In the genomic region with DNA sequence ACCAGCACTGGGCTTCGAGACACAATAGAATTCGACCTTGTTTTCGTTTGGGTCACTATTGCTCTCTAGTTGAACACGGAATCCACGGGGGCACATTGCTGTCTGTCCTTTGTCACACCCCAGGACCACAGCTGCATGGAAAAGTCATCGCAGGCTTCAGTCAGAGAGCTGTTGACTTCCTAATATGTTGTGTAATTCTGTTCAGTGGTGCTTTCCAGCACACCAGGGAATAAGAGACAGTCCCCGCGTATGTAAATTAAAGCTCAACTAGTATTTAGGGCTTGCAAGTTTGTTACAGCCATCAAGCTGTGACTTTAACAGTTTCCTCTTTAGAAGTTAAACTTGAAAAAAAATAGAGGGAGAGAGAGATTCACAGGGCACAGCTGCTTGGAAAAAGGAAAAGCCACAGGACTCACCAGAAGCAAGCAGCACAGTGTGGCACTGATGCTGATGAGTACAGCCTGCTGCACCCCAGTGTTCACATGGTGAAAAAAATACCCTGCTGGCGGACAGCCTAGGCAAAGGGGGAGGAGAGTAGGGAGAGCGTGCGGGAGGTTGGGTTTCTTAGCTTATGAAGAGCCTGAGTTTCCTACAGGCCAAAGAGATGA, we compare ENCODE assay signal across 9 mouse cellular contexts. TPM values are rescaled to one million over a fixed set of nuclear protein-coding genes. Genes with fewer than 3 reads are reported as not detected.
DNase-seq lines count a peak whose midpoint lies in the region; ATAC-seq lines count a peak whose summit lies in the region.
"Had no signal": no experiment of that assay in that cellular context is flagged by ENCODE, and none has a peak within 500 bp of the region (broad histone marks: within the 10 kb centered on the region; RNA-seq: fewer than 3 reads in every experiment).

No protein-coding gene starts in this region.

- 38% methylated on average over 11 of the region's 11 CpGs for WGBS in midbrain, embryonic 15.5 days
- 51% methylated on average over 11 of the region's 11 CpGs for WGBS in midbrain, embryonic 11.5 days
- 22% methylated on average over 11 of the region's 11 CpGs for WGBS in liver, embryonic 13.5 days (ENCODE audit: insufficient replicate concordance)

- H3K9ac ChIP-seq in midbrain, embryonic 15.5 days, result no peak overlapping the region
- H3K9ac ChIP-seq in midbrain, embryonic 11.5 days (ENCODE audit: low read length), result no peak overlapping the region
- H3K9ac ChIP-seq in liver, embryonic 13.5 days, result no peak overlapping the region
- H3K9ac ChIP-seq: liver, embryonic 14.5 days had no signal

- no peaks in the 10 kb centered on the region for H3K36me3 ChIP-seq in midbrain, embryonic 15.5 days (replicated peaks)
- H3K36me3 ChIP-seq in midbrain, embryonic 11.5 days (ENCODE audit: control insufficient read depth, insufficient read depth, low read length), result no peaks in the 10 kb centered on the region
- H3K36me3 ChIP-seq in liver, embryonic 13.5 days, result no peaks in the 10 kb centered on the region

- DNase-seq in midbrain, embryonic 11.5 days (ENCODE audit: low spot score, missing footprints), result no peak
- DNase-seq in cerebellum, adult 18-20 months, result peak; percentile 33 to 41
- peak; percentile 90 for DNase-seq in gastrocnemius, postnatal 25 days
- DNase-seq in kidney, postnatal 4 days, result peak; percentile 73 to 79
- DNase-seq in liver, embryonic 13.5 days, result no peak
- DNase-seq in right cerebral cortex, postnatal 10 days (ENCODE audit: low spot score in 2 of 2), result peak; percentile 83 to 85

- H3K4me2 ChIP-seq in midbrain, embryonic 15.5 days, result no peak overlapping the region
- no peak overlapping the region for H3K4me2 ChIP-seq in midbrain, embryonic 11.5 days
- 0 out of 2 replicates have a peak overlapping the region, but pooled peaks have one; percentile 17 for H3K4me2 ChIP-seq in liver, embryonic 13.5 days

- H3K4me1 ChIP-seq in midbrain, embryonic 15.5 days, result peaks cover 4% of the 10 kb centered on the region
- no peaks in the 10 kb centered on the region for H3K4me1 ChIP-seq in midbrain, embryonic 11.5 days (ENCODE audit: control insufficient read depth, insufficient read depth, low read length)
- H3K4me1 ChIP-seq in liver, embryonic 13.5 days (replicated peaks), result no peaks in the 10 kb centered on the region; the same call in 1 of the 2 replicates

- ATAC-seq in midbrain, embryonic 15.5 days (replicated peaks), result peak; percentile 54; the same call in 1 of the 2 replicates
- ATAC-seq in midbrain, embryonic 11.5 days (ENCODE audit: low FRiP score), result no peak
- ATAC-seq in liver, embryonic 13.5 days (ENCODE audit: low read depth), result no peak
- no peak for ATAC-seq in erythroblast, adult 5-6 weeks (replicated peaks; ENCODE audit: low FRiP score, poor library complexity, severe bottlenecking)

- H3K9me3 ChIP-seq in midbrain, embryonic 15.5 days, result no peaks in the 10 kb centered on the region
- H3K9me3 ChIP-seq in midbrain, embryonic 11.5 days (ENCODE audit: control insufficient read depth, low read length), result no peaks in the 10 kb centered on the region
- H3K9me3 ChIP-seq in liver, embryonic 13.5 days (replicated peaks), result no peaks in the 10 kb centered on the region

- no peaks in the 10 kb centered on the region for H3K27me3 ChIP-seq in midbrain, embryonic 15.5 days (replicated peaks)
- no peaks in the 10 kb centered on the region for H3K27me3 ChIP-seq in midbrain, embryonic 11.5 days (ENCODE audit: control insufficient read depth, insufficient read depth, low read length)
- H3K27me3 ChIP-seq in liver, embryonic 13.5 days, result 0 out of 2 replicates have a peak, but pooled peaks cover 5% of the 10 kb centered on the region

- no peak overlapping the region for H3K4me3 ChIP-seq in midbrain, embryonic 15.5 days
- H3K4me3 ChIP-seq in midbrain, embryonic 11.5 days (ENCODE audit: low read depth, low read length), result no peak overlapping the region
- no peak overlapping the region for H3K4me3 ChIP-seq in liver, embryonic 13.5 days (replicated peaks)

- H3K27ac ChIP-seq in midbrain, embryonic 15.5 days, result no peak overlapping the region
- no peak overlapping the region for H3K27ac ChIP-seq in midbrain, embryonic 11.5 days (ENCODE audit: low read depth, low read length)
- no peak overlapping the region for H3K27ac ChIP-seq in liver, embryonic 13.5 days
- H3K27ac ChIP-seq: liver, embryonic 14.5 days had no signal

RNA-seq across cellular contexts. Expression of gene Il12a, which starts 3.1 kb away (rescaled TPM):
- not detected in 2 replicates for polyA plus RNA-seq in midbrain, embryonic 15.5 days (2015; fragmentation: Nextera tagmentation; extraction: Ambion mirVana)
- polyA plus RNA-seq in midbrain, embryonic 11.5 days (2014; fragmentation: Nextera tagmentation; extraction: Ambion mirVana), result 0.14 TPM in 1 of 2 replicates, not detected in the other
- total RNA-seq in gastrocnemius, postnatal 25 days (2021), result 1 to 10 TPM; 5.4 to 5.5 TPM
- 2.7 and 2.9 TPM in 2 replicates for polyA plus RNA-seq in liver, embryonic 13.5 days (2015; fragmentation: Nextera tagmentation; extraction: Ambion mirVana)
- 1.0 and 1.2 TPM in 2 replicates for total RNA-seq in erythroblast, adult 5-6 weeks (2015; ENCODE audit: low replicate concordance)
- total RNA-seq in erythroblast, adult 5-6 weeks (2017; ENCODE audit: low replicate concordance), result 1.7 and 8.4 TPM in 2 replicates

Comparison
In these comparisons a context has a peak if more than half of its experiments do, and no peak if none do; other contexts are left out.
1. DNase-seq: peak in cerebellum, adult 18-20 months (2 of 2), gastrocnemius, postnatal 25 days (single experiment), kidney, postnatal 4 days (2 of 2) and right cerebral cortex, postnatal 10 days (2 of 2); none in midbrain, embryonic 11.5 days (single experiment) and liver, embryonic 13.5 days (single experiment).